Mouse (Mus musculus) embryo, embryonic 10 days (tissue): Measurements from ENCODE around the gene Igdcc4.
A peak's percentile ranks its signal among the peaks of the same experiment; 100 is the strongest.

Experiments used
- DNase-seq: peaks from one replicate; pipeline ENCODE4 v3.0.0-alpha.2; 2015; ENCODE audit warnings: low spot score

The Igdcc4 gene

GRCm38 (mm10) chr9:65111698-65112097 lies 10.4 kb downstream of the Igdcc4 start:
- no peak for DNase-seq

GRCm38 (mm10) chr9:65113694-65114093 lies 12.4 kb downstream of the Igdcc4 start:
- no peak for DNase-seq

GRCm38 (mm10) chr9:65115891-65116290 lies 14.6 kb downstream of the Igdcc4 start:
- DNase-seq: no peak

GRCm38 (mm10) chr9:65117516-65117915 lies 16.2 kb downstream of the Igdcc4 start:
- DNase-seq: no peak

GRCm38 (mm10) chr9:65120935-65121334 lies 19.6 kb downstream of the Igdcc4 start:
- peak; percentile 92 for DNase-seq

- no peak for DNase-seq
Measured at GRCm38 (mm10) chr9:65122545-65122944, 21.3 kb downstream of the Igdcc4 start.

- peak; percentile 94 for DNase-seq
Measured at GRCm38 (mm10) chr9:65123552-65124168, 22.4 kb downstream of the Igdcc4 start.

- peak; percentile 93 for DNase-seq
Measured at GRCm38 (mm10) chr9:65128123-65128815, 27.0 kb downstream of the Igdcc4 start.

GRCm38 (mm10) chr9:65131717-65132116 lies 30.4 kb downstream of the Igdcc4 start:
- no peak for DNase-seq

GRCm38 (mm10) chr9:65133739-65134138 lies 32.5 kb downstream of the Igdcc4 start:
- peak; percentile 87 for DNase-seq

GRCm38 (mm10) chr9:65135126-65135525 lies 33.8 kb downstream of the Igdcc4 start:
- DNase-seq: no peak

GRCm38 (mm10) chr9:65140491-65140890 lies 39.2 kb downstream of the Igdcc4 start:
- DNase-seq: no peak

GRCm38 (mm10) chr9:65140936-65141305 lies 39.6 kb downstream of the Igdcc4 start, which contains the start of gene Igdcc3:
Gene Igdcc3, plus strand, starts transcription at chr9:65141189.
- peak; percentile 85 for DNase-seq

- no peak for DNase-seq
Measured at GRCm38 (mm10) chr9:65141306-65141975, 40.2 kb downstream of the Igdcc4 start.

GRCm38 (mm10) chr9:65141976-65142318 lies 40.7 kb downstream of the Igdcc4 start:
- DNase-seq: no peak

- peak; percentile 88 for DNase-seq
Measured at GRCm38 (mm10) chr9:65142399-65142798, 41.1 kb downstream of the Igdcc4 start.

- no peak for DNase-seq
Measured at GRCm38 (mm10) chr9:65146001-65146400, 44.7 kb downstream of the Igdcc4 start.

- DNase-seq: no peak
Measured at GRCm38 (mm10) chr9:65148507-65148906, 47.2 kb downstream of the Igdcc4 start.

- no peak for DNase-seq
Measured at GRCm38 (mm10) chr9:65152711-65153330, 51.5 kb downstream of the Igdcc4 start.

GRCm38 (mm10) chr9:65153331-65153711 lies 52.0 kb downstream of the Igdcc4 start:
- DNase-seq: peak; percentile 80

- peak; percentile 82 for DNase-seq
Measured at GRCm38 (mm10) chr9:65154692-65155455, 53.6 kb downstream of the Igdcc4 start.

- DNase-seq: no peak
Measured at GRCm38 (mm10) chr9:65156604-65157003, 55.3 kb downstream of the Igdcc4 start.
